Mouse (Mus musculus): ENCODE data around the gene Psenen. TPM values are rescaled to one million over a fixed set of nuclear protein-coding genes. Genes with fewer than 3 reads are reported as not detected.

Gene Psenen
- polyA plus RNA-seq, 1 experiment: 131 TPM

DNA sequence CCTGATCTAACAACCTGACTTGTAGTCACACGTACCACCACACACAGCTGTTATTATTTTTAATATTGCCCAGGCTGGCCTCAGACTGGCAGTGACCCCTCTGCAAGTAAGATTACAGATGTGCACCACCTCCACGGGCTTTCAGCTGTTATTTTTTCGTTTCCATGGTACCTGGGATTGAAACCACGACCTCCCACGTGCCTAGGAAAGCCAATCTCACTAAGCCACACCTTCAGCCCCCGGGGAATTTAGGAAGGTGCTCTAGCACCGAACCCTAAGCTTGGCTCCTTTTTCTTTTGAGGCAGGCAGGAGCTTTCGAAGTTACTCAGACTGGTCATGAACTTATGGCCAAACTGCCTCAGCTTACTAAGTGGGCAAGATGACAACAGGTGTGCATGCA is 41.0 kb upstream of the Psenen start:
- H3K27ac ChIP-seq (ENCODE audit: insufficient read depth, low read depth, low read length): no peak overlapping the region
- 70% methylated on average over 8 of the region's 8 CpGs for WGBS
- H3K36me3 ChIP-seq (ENCODE audit: control insufficient read depth, insufficient read depth, low read length): no peaks in the 10 kb centered on the region
- no peaks in the 10 kb centered on the region for H3K27me3 ChIP-seq (ENCODE audit: control insufficient read depth, insufficient read depth, low read length)
- TF ChIP-seq CTCF (IDR thresholded peaks at IDR 0.05; ENCODE audit: extremely low read depth, insufficient read length, insufficient replicate concordance, low read depth, low read length) (no peak), POLR2A (IDR thresholded peaks at IDR 0.05; ENCODE audit: low read depth, low read length) (no peak)
- H3K4me1 ChIP-seq (ENCODE audit: control insufficient read depth, insufficient read depth, insufficient read length, low read length): peaks cover 18% of the 10 kb centered on the region
- H3K4me3 ChIP-seq (ENCODE audit: low read depth, low read length): no peak overlapping the region

DNA sequence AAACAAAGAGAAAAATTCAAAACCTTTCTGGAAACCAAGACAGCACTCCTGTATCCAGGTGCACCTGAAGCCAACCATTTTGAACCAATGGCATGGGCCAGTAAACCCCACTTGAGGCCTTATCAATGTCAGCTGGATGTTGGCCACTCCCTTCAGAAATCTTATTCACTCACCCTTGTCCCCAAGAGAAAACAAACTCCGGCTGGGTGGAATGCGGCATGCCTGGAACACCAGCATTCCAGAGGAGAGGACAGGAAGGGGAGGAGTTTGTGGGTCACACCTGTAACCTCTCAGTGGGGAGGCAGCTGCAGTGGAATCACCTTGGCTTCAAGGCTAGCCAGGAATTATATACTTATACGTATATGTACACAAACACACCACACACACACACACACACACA is 39.2 kb upstream of the Psenen start:
- no peaks in the 10 kb centered on the region for H3K36me3 ChIP-seq (ENCODE audit: control insufficient read depth, insufficient read depth, low read length)
- H3K27ac ChIP-seq (ENCODE audit: insufficient read depth, low read depth, low read length): peak overlapping the region; percentile 52
- TF ChIP-seq POLR2A (IDR thresholded peaks at IDR 0.05; ENCODE audit: low read depth, low read length) (no peak), CTCF (IDR thresholded peaks at IDR 0.05; ENCODE audit: extremely low read depth, insufficient read length, insufficient replicate concordance, low read depth, low read length) (no peak)
- peaks cover 16% of the 10 kb centered on the region for H3K4me1 ChIP-seq (ENCODE audit: control insufficient read depth, insufficient read depth, insufficient read length, low read length)
- no peaks in the 10 kb centered on the region for H3K27me3 ChIP-seq (ENCODE audit: control insufficient read depth, insufficient read depth, low read length)
- WGBS: 16% methylated on average over 3 of the region's 3 CpGs
- no peak overlapping the region for H3K4me3 ChIP-seq (ENCODE audit: low read depth, low read length)

DNA sequence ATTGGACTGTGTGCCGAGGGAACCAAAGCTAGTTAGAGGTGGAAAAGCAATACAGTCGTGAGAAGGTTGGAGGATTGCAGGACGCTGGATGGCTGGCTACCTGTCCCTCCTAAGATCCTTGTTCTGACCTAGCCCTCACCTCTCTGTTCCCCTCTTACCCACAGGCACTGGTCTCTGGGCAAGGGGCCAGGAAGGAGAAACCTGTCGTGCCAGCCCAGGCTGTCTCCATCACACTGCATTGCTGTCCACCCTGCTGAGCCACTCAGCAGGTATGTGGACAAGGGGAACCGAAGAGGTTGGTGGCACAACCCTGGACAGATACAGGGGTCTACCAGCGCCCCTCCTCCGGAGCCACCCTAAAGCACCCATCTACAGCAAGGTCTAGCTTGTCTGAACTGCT is 37.2 kb upstream of the Psenen start:
- H3K4me3 ChIP-seq (ENCODE audit: low read depth, low read length): no peak overlapping the region
- WGBS: 41% methylated on average over 7 of the region's 7 CpGs
- H3K27me3 ChIP-seq (ENCODE audit: control insufficient read depth, insufficient read depth, low read length): no peaks in the 10 kb centered on the region
- no peaks in the 10 kb centered on the region for H3K36me3 ChIP-seq (ENCODE audit: control insufficient read depth, insufficient read depth, low read length)
- H3K4me1 ChIP-seq (ENCODE audit: control insufficient read depth, insufficient read depth, insufficient read length, low read length): peaks cover 13% of the 10 kb centered on the region; the same call in 1 of the 2 replicates
- peak overlapping the region; percentile 32 for H3K27ac ChIP-seq (ENCODE audit: insufficient read depth, low read depth, low read length)
- TF ChIP-seq POLR2A (IDR thresholded peaks at IDR 0.05; ENCODE audit: low read depth, low read length): no peak
- no peak for TF ChIP-seq CTCF (IDR thresholded peaks at IDR 0.05; ENCODE audit: extremely low read depth, insufficient read length, insufficient replicate concordance, low read depth, low read length)

DNA sequence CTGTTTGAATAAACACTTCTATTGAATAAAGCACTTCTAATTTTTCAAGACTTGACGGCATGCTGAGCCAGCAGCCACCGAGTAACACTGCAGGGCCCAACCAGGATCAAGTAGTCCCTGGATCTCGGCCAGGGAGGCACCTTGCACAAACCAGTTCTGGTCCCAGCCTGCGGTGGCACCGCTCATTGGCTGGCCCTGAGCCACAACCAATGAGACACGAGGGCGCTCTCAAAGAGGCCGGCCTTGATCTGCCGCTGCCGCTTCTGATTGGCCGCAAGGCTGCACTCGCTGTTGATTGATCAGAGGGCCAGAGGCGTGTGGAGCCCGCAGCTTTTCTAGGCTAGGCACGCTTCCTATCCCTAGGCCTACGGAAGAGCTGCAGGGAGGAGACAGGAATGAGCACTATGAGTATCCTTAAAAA is 36.5 kb upstream of the Psenen start:
- H3K36me3 ChIP-seq (ENCODE audit: control insufficient read depth, insufficient read depth, low read length): no peaks in the 10 kb centered on the region
- peak overlapping the region; percentile 14; the same call in 1 of the 2 replicates for H3K4me3 ChIP-seq (ENCODE audit: low read depth, low read length)
- WGBS: under 1% methylated on average over 16 of the region's 16 CpGs
- TF ChIP-seq POLR2A (IDR thresholded peaks at IDR 0.05; ENCODE audit: low read depth, low read length) (no peak), CTCF (IDR thresholded peaks at IDR 0.05; ENCODE audit: extremely low read depth, insufficient read length, insufficient replicate concordance, low read depth, low read length) (no peak)
- H3K4me1 ChIP-seq (ENCODE audit: control insufficient read depth, insufficient read depth, insufficient read length, low read length): peaks cover 13% of the 10 kb centered on the region; the same call in 1 of the 2 replicates
- no peaks in the 10 kb centered on the region for H3K27me3 ChIP-seq (ENCODE audit: control insufficient read depth, insufficient read depth, low read length)
- peak overlapping the region; percentile 32; the same call in 1 of the 2 replicates for H3K27ac ChIP-seq (ENCODE audit: insufficient read depth, low read depth, low read length)

DNA sequence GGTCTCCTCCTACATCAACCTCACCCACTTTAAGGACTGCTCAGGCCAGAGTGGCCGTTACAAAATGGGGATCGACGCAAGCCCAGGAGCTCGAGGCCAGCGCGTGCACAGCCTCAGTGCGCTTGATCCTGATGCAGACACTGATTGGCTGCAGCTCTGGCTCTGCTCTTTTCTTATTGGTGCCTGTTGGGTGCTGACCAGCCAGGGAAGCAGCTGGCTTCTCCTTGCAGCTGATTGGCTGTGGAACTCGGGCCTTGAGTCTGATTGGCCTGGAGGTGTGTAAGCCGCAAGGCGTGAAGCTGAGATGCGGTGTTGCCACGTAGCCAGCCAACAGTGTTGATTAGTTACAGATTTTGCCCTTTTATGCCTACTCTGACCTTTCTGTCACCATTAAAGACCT is 35.4 kb upstream of the Psenen start, which contains the start of gene Zbtb32:
Zbtb32 (minus strand) TSS at position 124 of the 400 bp plus-strand sequence.
- TF ChIP-seq POLR2A (IDR thresholded peaks at IDR 0.05; ENCODE audit: low read depth, low read length) (no peak), CTCF (IDR thresholded peaks at IDR 0.05; ENCODE audit: extremely low read depth, insufficient read length, insufficient replicate concordance, low read depth, low read length) (no peak)
- H3K27me3 ChIP-seq (ENCODE audit: control insufficient read depth, insufficient read depth, low read length): no peaks in the 10 kb centered on the region
- H3K4me3 ChIP-seq (ENCODE audit: low read depth, low read length): peak within 1 kb of the TSS; percentile 14; the same call in 1 of the 2 replicates
- no peaks in the 10 kb centered on the region for H3K36me3 ChIP-seq (ENCODE audit: control insufficient read depth, insufficient read depth, low read length)
- WGBS: 94% methylated on average over 12 of the region's 12 CpGs
- peaks cover 19% of the 10 kb centered on the region; the same call in 1 of the 2 replicates for H3K4me1 ChIP-seq (ENCODE audit: control insufficient read depth, insufficient read depth, insufficient read length, low read length)
- no peak within 1 kb of the TSS for H3K27ac ChIP-seq (ENCODE audit: insufficient read depth, low read depth, low read length)

DNA sequence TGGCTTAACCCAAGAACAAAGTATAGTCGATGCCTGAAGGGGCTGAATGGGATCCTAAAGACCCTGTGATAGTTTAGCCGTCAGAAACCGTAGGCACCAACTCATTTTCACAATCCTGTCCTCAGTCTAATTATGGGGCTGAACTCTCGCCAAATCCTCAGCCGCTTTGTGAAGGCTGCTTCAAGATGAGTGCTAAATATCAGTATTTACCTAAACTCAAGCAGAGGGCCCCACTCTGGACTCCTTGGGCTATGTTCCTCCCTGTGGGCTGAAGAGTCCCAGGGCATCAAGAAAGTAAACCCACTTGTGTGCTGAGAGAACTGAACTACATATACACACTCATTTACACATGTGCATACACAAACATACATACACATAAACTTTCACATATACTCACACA is 33.4 kb upstream of the Psenen start:
- 90% methylated on average over 5 of the region's 5 CpGs for WGBS
- Histone ChIP-seq H3K27ac (ENCODE audit: insufficient read depth, low read depth, low read length) (no peak overlapping the region), H3K4me3 (ENCODE audit: low read depth, low read length) (no peak overlapping the region), H3K4me1 (ENCODE audit: control insufficient read depth, insufficient read depth, insufficient read length, low read length) (peaks cover 12% of the 10 kb centered on the region; the same call in 1 of the 2 replicates), H3K36me3 (ENCODE audit: control insufficient read depth, insufficient read depth, low read length) (no peaks in the 10 kb centered on the region), H3K27me3 (ENCODE audit: control insufficient read depth, insufficient read depth, low read length) (no peaks in the 10 kb centered on the region)
- TF ChIP-seq CTCF (IDR thresholded peaks at IDR 0.05; ENCODE audit: extremely low read depth, insufficient read length, insufficient replicate concordance, low read depth, low read length) (no peak), POLR2A (IDR thresholded peaks at IDR 0.05; ENCODE audit: low read depth, low read length) (no peak)

DNA sequence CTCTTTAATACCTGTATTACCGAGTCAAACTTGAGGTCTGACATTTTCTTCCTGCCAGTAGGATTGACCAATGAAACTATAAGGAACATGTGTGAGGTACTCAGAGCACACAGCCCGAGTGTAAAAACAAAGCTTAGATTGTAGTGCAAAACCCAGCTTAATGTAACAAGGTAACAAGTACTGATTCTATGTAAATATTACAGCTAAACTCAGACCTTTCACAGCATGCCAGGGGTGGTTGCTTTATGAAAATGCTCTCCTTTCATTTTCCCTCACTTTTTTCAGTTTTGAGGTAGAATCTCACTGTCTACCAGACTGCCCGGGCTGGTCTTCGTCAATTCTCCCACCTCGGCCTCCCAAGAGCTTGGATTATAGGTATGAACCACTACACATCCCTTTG is 32.7 kb upstream of the Psenen start:
- WGBS: 81% methylated on average over 5 of the region's 5 CpGs
- Histone ChIP-seq H3K4me1 (ENCODE audit: control insufficient read depth, insufficient read depth, insufficient read length, low read length) (peaks cover 12% of the 10 kb centered on the region; the same call in 1 of the 2 replicates), H3K4me3 (ENCODE audit: low read depth, low read length) (no peak overlapping the region), H3K27me3 (ENCODE audit: control insufficient read depth, insufficient read depth, low read length) (no peaks in the 10 kb centered on the region), H3K27ac (ENCODE audit: insufficient read depth, low read depth, low read length) (no peak overlapping the region), H3K36me3 (ENCODE audit: control insufficient read depth, insufficient read depth, low read length) (no peaks in the 10 kb centered on the region)
- no peak for TF ChIP-seq CTCF (IDR thresholded peaks at IDR 0.05; ENCODE audit: extremely low read depth, insufficient read length, insufficient replicate concordance, low read depth, low read length)
- no peak for TF ChIP-seq POLR2A (IDR thresholded peaks at IDR 0.05; ENCODE audit: low read depth, low read length)
